Mouse (Mus musculus) heart, postnatal 10 days (tissue): Measurements from ENCODE around the gene Ephx1. TPM values are rescaled to one million over a fixed set of nuclear protein-coding genes. Genes with fewer than 3 reads are reported as not detected.
A peak's percentile ranks its signal among the peaks of the same experiment; 100 is the strongest.
"Not testable (repeated sequence)": the region's sequence is repeated elsewhere in the genome, so short reads cannot be mapped to it uniquely, and the experiment has no call there.

ENCODE experiments used
- DNase-seq, 2 experiments: peaks; one replicate each; pipeline ENCODE4 v3.0.0; 2021
- intact Hi-C: fragments of 180-260 bp; cut with DNase I; formaldehyde crosslinking; loops from one replicate; pipeline ENCODE4 v1.15.1; 2025
- total RNA-seq, 2 experiments: library from RNA; stranded (reverse); gene quantifications; 2 replicates each; pipeline ENCODE4 v1.2.3; 2021

Gene Ephx1
- total RNA-seq, result 10 to 100 TPM; 20.5 to 21.2 TPM

DNA sequence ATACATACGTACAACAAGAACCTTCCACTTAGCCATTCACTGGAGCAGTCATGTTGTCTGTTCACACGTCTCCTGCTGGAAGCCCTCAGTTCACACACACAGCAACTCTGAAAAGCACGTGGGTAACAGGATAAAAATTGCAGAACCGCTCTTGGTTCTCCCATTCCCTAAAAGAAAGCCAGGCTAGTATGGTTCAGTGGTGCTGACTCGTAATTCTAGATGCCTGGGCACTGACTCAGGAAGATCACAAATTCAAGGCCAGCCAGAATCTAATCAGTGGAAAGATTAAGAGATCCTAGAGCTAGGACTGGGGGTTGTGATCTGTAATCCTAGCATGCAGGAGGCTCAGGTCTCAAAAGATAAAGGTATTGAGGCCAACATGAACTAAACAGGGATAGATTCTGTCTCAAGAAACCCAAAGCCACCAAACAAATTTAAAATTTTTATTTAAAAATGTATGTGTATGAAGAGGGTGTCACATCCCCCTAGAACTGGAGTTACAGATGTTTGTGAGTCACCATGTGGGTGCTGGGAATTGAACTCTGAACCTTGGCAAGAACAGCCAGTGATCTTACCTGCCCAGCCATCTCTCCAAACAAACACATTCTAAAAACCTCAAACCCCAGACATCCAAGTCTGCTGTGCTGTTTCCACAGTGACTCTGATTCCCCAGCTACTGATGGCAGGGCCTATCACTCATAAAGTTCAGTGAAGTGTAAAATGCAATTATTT lies at the start of gene Ephx1:
Gene Ephx1, minus strand, starts transcription at position 149 of the 732 bp plus-strand sequence.
- DNase-seq, result no peak
- intact Hi-C loops, result no loop called here

DNA sequence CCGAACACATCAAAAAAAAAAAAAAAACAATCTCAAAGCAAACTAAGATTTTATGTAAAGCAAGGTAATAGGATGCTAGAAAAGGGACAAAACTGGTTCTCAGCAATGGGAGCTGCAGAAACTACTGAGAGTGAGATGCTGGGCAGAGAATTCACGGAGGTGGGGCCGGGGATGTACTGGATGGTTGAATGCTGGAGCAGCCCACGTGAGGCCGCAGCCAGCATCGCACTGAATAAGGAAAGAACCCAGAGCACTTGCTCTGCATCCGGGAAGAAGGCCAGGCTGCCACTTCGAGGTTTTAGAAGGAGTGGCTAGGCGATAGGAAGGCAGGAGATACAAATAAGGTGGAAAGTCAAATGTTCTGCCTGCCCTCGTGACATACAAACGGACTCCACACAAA lies 49.0 kb upstream of the Ephx1 start:
- no peak for DNase-seq
- intact Hi-C loops, result no loop called here

DNA sequence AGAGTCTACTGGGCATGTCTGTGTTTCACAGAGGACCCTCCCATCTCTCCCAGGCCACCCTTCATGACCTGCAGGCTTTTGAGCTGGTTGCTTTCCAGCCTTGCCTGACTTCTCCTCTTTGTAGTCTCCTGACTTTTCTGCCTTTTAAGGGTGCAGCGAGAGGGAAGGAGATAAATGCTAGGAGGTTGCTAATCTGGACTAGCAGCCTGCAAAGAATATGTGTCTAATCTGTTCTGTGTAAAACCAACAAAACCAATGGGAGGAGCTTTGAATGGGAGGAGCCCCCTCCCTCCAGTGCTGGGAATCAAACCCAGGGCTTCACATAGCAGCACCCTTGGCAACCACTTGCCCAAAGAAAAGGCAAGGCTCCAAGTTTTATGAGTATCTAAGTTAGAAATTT lies 47.6 kb upstream of the Ephx1 start:
- intact Hi-C loops, result no loop called here
- DNase-seq, result no peak

DNA sequence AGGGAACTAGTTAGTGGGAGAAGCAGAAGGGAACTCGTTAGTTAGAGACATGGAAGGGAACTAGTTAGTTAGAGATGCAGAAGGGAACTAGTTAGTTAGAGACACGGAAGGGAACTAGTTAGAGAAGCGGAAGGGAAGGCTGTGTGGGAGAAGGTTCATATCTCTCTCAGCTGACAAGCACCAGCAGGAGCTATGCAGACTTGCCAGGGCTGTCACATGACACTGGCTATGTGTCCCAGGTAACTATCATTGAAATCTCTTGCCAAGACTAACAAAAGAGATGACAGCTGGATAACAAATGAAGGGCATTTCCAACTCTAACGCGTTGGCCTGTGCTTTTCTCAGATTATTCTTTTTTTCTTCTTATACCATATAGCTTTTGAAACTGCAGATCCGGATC lies 43.9 kb upstream of the Ephx1 start:
- DNase-seq, result no peak
- intact Hi-C loops, result no loop called here

DNA sequence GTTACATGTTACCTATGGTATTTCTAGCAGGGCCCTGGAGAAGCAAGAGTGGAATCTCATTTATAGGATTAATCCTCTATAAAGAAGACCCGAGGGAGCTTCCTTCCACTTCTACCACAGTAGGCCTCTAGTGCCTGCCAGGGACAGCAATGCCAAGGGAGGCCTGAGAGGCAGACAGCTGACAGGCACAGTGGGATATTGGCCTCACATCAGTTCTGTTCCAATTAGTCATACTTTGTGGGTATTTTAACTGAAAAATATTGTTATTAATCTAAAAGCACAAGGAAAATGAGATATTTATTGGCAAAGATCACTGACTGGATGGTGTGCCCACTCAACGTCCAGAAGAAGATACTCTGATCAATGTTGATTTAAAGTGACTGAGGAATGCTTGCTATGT lies 43.3 kb upstream of the Ephx1 start:
- DNase-seq, result no peak
- intact Hi-C loops, result no loop called here

DNA sequence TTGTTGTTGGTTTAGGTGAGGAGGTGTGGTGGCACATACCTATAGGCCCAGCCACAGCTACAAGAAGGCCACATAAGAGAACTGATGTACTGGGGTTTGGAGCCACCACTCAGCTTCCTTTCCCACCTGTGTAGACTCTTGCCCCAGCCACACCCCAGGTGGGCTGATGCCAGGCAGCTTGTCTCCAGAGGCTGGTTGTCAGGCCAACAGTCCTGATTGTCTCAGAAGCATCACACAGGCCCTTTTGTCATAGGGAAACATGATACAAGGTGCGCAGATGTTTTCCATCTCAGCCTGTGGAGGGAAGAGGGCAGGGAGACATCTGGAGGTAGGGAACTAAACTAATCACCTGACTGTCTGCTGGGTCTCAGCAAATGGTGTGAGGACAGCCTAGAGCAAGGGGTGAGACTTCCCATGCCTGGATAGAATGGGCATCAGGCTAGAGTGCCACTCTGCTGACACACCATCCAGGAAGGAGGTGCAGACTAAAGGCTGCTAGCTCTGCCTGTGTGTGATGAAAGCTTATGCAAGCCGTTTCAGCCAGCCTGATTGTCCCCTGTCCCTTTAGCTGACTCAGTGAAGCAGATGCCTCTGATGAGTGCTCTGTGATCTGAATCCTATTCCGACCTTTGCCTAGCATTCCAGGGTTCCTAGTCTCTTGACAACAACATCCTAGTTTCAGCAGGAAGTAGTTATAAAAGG lies 41.2 kb upstream of the Ephx1 start:
- intact Hi-C loops, result no loop called here
- no peak for DNase-seq

DNA sequence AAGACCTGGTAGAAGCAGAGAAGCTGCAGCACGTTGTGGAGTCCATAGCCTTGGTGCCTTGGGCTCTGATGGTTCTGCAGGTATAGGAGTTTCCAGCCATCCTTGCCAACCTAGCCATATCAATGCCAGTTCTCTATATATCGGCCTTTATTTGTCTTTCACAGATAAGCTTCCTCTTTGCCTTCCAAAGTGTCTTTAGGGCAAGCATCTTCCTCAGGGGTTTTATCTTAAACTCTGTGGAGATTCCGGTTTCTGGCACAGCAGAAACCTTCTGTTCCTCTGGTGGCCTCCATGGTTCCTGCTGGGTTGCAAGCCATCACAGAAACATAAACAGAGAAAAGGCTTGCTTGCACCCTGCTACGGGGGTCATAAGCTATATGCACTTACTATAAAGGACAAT lies 32.2 kb upstream of the Ephx1 start:
- intact Hi-C loops, result no loop called here
- no peak for DNase-seq

DNA sequence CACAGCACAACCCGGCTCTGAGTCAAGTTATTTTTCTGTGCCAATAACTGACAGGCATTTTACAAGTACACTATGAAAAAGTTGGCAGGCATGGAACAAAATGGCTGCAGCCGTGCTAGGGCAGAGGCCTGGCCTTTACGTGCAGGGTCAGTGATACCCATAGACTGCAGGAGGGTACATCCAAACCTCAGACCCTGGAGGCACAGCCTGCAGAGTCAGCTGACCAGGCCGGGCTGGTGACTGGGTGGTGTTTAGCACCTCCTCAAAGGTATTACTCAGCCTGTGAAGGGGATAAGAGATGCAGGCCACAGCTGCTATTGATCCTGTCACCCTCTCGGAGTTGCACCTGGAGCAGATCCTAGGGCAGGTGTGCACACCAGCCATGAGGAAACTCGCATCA lies 30.2 kb upstream of the Ephx1 start, which contains the start of gene 9130409I23Rik:
Gene 9130409I23Rik, plus strand, starts transcription at position 301 of the 400 bp plus-strand sequence.
- intact Hi-C loops, result no loop called here
- no peak for DNase-seq

DNA sequence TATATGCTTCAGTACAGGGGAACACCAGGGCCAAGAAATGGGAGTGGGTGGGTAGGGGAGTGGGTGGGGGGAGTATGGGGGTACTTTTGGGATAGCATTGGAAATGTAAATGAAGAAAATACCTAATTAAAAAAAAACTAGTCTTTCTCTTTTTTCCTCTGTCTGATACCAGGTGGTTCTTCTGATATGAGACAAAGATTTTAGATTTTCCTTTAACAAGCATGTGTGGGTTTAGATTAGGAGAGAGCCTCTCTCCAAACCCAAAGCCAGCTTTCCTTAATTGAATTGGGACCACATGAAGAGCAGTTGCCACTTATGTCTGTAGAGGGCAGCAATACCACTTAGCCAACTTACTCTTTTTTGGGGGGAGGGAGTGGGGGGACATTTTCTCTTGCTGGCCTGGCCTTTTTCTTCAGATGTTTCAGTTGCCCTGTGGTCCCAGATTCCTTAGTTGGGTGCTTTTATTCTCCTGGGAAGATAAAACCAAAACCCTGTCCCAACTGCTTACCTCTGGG lies 28.7 kb upstream of the Ephx1 start:
- DNase-seq, result no peak
- intact Hi-C loops, result no loop called here

DNA sequence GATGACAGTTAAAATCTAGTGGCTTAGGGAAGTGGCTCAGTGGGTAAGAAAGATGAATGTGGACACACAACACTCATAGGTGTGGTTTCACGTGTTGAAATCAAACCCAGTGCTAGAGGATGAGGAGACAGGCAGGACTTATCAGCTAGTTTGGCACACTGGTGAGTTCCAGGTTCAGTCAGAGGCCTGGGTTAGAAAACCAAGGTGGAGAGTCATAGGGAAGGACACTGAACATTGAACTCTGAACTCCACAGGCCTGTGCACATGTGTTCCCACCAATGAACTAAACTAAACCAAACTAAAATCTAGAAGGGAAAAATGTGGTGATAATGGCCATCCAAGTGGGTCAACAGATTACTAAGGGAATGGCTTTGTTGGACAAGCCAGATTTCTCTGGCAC lies 26.8 kb upstream of the Ephx1 start:
- intact Hi-C loops, result no loop called here
- no peak for DNase-seq

DNA sequence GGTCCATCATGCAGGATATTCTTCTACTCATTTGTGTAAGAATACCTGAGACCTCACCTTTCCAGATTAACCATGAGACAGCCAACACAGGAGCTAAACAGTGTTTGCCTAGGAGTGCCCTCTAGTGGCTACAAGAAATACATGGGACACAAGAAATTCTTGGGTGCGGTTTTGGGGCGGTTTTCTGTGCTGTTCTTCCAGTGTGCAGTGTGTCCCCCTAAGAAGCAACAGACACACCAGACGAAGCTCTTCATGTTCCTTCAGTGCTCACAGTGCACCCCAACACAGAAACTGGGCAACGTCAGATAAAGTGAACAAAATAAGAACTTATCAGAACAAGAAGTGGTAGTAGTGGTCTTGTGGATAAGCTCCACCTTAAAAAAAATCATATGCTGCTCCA lies 18.9 kb upstream of the Ephx1 start:
- peak; percentile 22 to 51 for DNase-seq
- intact Hi-C loops, result loop anchor here (1.0 to 5.0 kb wide), 3 partner anchors 47 to 137 kb away; partner anchors contain the start of gene Pycr2

DNA sequence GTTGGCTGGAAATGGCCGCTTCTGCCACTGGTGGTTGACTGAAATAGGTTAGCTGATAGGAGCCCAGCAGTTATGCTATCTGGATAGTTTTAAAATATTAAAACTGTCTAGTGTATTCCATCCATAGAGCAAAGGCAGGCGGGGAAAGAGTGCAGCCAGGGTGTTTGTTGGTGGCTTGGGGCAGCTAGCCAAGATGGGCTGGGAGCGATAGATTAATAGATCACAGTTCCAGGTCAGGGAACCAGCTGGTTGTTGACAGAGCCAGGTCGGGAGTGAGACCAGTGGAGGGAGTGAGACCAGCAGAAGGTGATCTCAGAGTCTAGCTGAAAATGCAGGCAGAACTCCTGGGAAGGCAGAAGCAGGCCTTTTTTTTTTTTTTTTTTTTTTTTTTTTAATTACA lies 16.9 kb upstream of the Ephx1 start:
- intact Hi-C loops, result loop anchor here (5.0 kb wide), 1 partner anchor 135 kb away; the partner anchor contains the start of gene Pycr2
- no peak for DNase-seq

DNA sequence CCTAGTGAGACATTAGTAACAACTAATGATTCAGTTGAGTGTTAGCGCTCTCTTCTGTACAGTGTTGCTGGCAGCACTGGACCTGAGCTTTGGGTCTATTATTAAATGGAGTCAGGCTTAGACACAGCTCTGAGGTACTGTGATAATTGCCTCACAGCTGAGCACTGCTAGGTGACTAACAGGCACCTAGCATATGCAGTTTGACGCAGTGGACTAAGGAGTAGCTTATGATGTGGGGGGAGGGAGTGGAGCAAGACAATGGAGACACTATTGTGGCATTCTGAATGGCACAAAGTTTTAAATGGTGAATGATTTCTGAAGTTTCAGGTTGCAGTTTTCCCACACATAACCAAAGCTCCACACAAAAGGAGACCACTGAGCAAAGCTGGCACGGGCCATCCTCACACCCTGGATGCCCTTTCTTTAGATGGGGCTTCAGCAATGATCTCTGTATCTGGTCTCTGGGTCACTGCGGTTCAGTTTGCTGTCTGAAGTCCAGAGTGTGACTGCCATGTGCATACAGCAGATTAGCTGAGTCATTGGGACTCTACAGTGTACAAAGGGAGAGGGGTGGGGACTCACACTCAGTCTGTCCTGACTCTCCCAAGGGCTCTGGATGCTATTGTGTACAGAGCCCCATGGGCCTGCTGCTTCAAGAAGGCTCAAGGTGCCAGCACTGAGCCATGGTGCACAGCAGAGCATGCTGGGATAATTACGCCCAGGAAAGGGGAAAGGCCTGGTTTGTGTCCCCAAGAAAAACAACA lies 14.5 kb upstream of the Ephx1 start:
- intact Hi-C loops, result loop anchor here (5.0 kb wide), 1 partner anchor 133 kb away; the partner anchor contains the start of gene Pycr2
- not testable (repeated sequence) for DNase-seq

DNA sequence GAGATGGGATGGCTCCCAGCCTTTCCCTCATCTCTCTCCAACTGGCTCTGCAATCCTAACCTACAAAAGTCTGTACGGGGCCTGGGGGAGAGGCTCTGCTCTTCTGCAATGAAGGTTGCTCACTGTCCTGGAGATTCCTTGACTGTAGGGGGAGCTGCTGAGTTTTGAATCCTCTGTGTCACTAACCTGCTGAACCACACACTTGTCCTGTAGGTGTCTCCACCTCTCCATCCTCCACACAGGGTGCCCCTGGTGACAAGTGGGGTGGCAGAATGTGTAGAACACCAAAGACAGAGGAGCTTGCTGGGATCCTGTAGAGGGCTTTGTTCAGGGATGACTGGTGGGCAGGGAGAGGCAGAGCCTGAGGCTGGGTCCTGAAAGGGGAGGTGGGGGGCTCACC lies 1.6 kb upstream of the Ephx1 start:
- intact Hi-C loops, result no loop called here
- DNase-seq, result peak; percentile 66 to 80

DNA sequence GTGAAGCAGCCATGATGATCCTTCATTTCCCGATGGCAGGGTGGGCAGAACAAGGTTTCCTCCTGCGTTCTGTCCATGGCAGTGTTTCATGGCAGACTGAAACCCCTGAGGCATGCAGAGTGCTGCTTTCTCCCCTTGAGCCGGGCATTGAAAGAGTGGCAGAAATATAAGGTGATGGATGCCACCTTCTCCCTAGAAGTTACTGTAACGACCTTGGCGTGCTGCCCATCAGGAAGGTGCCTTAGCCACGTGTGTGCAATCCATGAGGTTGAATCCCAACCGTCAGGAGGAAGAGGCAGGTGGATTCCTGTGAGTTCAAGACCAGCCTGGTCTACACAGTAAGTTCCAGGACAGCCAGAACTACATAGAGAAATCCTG lies 773 bp upstream of the Ephx1 start:
- no peak for DNase-seq
- intact Hi-C loops, result no loop called here

DNA sequence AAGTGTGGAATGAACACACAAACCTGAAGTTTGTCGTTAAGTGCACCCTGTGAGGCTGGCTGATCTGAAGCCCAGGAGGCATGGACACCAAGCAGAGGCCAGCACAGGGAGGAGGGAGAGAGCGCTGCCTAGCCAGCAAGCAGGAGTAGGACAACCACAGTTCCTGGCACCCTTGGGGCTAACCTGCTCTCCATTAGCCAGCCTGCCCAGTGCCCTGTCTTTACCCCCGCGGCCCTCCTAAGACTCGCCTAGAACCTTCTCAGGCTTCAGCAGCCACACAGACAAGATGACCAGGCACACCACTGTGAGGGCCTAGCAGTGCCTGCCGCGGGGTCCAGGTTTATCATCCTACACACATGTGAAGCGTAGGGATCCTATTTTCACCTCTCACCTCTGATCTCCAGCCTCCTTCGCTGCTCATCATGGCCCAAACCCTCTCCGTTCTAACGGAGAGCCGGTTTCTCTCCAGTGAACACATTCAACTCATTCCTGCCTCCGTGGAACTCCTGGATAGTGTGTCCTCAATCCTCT lies 2.7 kb downstream of the Ephx1 start:
- intact Hi-C loops, result no loop called here
- no peak for DNase-seq

DNA sequence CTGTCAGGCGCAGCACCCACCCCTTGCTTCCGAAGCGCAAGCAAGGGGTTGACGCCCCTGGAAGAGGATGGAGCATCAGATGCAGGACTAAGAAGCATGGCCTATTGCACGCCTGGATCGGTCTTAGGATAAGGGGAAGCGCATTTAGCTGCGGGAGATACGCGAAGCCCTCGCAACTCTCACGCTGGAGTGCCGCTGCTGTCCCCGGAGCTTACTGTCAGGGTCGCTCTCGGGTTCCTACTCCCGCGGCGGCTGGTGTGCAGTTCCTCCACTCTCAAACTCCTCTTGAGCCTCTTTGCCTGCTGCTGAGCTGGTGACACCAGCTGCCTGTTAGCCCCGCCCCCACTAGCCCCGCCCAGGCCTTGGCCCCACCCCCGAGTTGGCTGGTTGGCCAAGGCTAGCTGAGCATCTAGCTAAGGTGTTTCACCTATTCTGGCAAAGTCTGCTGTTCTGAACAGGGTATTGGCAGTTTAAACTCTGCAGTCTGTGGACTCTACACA lies 3.4 kb downstream of the Ephx1 start:
- intact Hi-C loops, result no loop called here
- peak; percentile 81 to 85 for DNase-seq

DNA sequence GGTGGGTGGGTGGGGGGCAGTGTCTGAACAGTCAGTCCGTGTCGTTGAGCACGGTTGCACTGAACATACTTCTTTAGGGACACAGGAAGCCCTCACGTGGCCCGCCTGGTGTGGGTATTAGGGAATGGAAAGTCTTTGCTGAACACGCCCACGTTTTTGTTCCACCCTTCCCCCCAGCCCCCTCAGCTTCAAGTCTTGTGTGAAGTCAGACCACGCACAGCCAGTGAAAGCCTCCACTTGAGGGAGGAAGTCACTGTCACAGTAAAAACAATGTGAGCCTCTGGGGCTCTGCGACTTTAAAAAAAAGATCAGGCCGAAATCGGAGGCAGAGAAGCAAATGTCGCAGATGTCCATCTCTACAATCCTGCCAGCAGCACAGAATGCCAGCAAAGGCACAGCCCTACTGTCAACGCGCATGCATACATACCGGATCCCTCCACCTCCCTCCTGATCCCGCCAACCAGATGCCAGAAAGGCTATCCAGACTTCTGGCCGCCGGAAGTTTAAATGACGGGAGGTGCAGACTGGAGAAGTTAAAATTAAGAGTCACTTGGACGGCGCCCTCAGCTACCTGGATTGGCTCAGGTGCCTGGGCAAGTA lies 4.1 kb downstream of the Ephx1 start:
- intact Hi-C loops, result no loop called here
- DNase-seq, result peak; percentile 84 to 85

DNA sequence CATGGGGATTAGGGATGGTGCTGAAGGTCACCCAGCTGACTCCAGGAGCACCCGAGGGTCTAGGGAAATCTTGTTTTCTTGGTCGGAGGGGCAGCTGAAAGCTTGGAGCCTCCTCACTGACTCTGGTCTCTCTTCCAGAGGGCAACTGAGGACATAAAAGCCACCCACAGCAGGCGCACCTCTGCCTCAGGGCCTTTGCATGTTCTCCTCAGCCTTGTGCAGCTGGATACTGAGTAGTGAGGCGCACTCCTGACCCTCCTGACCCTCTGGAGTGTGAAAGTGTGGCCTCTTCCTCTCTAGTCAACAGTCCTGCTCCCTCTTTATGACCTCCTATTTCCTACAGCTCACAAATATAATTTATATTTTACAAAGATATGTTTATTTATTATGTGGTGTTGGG lies 4.7 kb downstream of the Ephx1 start:
- intact Hi-C loops, result no loop called here

DNA sequence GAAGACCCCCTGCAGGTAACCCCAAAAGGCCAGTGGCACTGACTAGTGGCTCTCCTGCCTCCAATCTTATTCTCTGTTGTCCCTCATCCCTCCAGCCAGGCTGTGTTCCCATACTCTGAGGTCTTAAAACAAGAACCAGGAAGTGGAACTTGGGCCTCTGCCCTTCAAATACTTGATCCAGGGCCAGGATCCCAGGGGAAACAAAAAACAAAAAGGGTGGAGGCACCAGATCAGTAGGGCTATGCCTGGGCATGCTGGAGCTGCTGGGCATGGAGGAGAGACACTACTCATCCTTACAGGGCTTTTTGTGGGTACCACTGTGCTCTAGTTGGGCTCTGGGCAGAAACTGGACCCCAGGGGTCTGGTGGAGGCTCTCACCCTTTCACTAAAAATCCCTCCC lies 5.1 kb downstream of the Ephx1 start:
- intact Hi-C loops, result no loop called here

More for the DNA sequence above, 4.7 kb downstream of the Ephx1 start:
- DNase-seq, result no peak

More for the DNA sequence above, 5.1 kb downstream of the Ephx1 start:
- DNase-seq, result peak; percentile 87 to 88
